Mouse (Mus musculus) cortical plate, adult 2 months (tissue): ENCODE measurements around the gene Cdh24. TPM values are rescaled to one million over a fixed set of nuclear protein-coding genes. Genes with fewer than 3 reads are reported as not detected.

Experiments
- H3K27ac ChIP-seq: fragments of 200-500 bp; 2 replicates; pipeline ENCODE4 v1.5.1; 2012; ENCODE audit warnings: low read length, control low read depth, inconsistent platforms; ENCODE audit not compliant: insufficient read depth
- H3K4me1 ChIP-seq: fragments of 200-500 bp; 2 replicates; pipeline ENCODE4 v1.6.1; 2011; ENCODE audit warnings: low read length; ENCODE audit not compliant: control insufficient read depth, insufficient read depth
- H3K4me3 ChIP-seq: fragments of 200-500 bp; 2 replicates; pipeline ENCODE4 v1.5.1; 2011; ENCODE audit warnings: mild to moderate bottlenecking, low read length, control low read depth; ENCODE audit not compliant: insufficient read depth
- CTCF ChIP-seq: fragments of 200-500 bp; IDR thresholded peaks from 2 replicates; pipeline ENCODE4 v1.5.1; 2011; ENCODE audit warnings: mild to moderate bottlenecking, control low read depth, low read length; ENCODE audit not compliant: insufficient read depth; ENCODE audit errors: extremely low read depth
- POLR2A ChIP-seq: fragments of 200-500 bp; IDR thresholded peaks from 2 replicates; pipeline ENCODE4 v1.6.1; 2011; ENCODE audit warnings: mild to moderate bottlenecking, low read length, control low read depth; ENCODE audit not compliant: insufficient read depth; ENCODE audit errors: extremely low read depth
- polyA plus RNA-seq: library from polyadenylated mRNA; depleted of rRNA; stranded (reverse); fragments of >200 nt; gene quantifications from 2 replicates; pipeline ENCODE4 v1.2.3, GENCODE M21; 2012; rRNA removed

Gene Cdh24
- polyA plus RNA-seq, 1 experiment, result 13.3 TPM

GRCm38 (mm10) chr14:54602613-54603012, 38.6 kb downstream of the Cdh24 start:
- no peak overlapping the region for H3K27ac ChIP-seq
- TF ChIP-seq CTCF (no peak), POLR2A (no peak)
- no peaks in the 10 kb centered on the region for H3K4me1 ChIP-seq
- peak overlapping the region; percentile 41; the same call in 1 of the 2 replicates for H3K4me3 ChIP-seq

GRCm38 (mm10) chr14:54601601-54602000, 39.6 kb downstream of the Cdh24 start:
- no peak overlapping the region for H3K27ac ChIP-seq
- H3K4me3 ChIP-seq, result no peak overlapping the region
- H3K4me1 ChIP-seq, result no peaks in the 10 kb centered on the region
- TF ChIP-seq POLR2A (no peak), CTCF (no peak)

- H3K4me1 ChIP-seq, result peaks cover 6% of the 10 kb centered on the region
- H3K27ac ChIP-seq, result no peak overlapping the region
- H3K4me3 ChIP-seq, result no peak overlapping the region
- TF ChIP-seq POLR2A, result no peak
- peak; percentile 51; the same call in 1 of the 2 replicates for TF ChIP-seq CTCF
These were observed 44.1 kb downstream of the Cdh24 start for GRCm38 (mm10) chr14:54597084-54597483.

- Histone ChIP-seq H3K27ac (peak overlapping the region; percentile 20; the same call in 1 of the 2 replicates), H3K4me3 (peak overlapping the region; percentile 1; the same call in 1 of the 2 replicates)
These were observed 46.3 kb downstream of the Cdh24 start for GRCm38 (mm10) chr14:54594631-54595414.

GRCm38 (mm10) chr14:54594055-54594454, 47.1 kb downstream of the Cdh24 start:
- Histone ChIP-seq H3K4me1 (peaks cover 6% of the 10 kb centered on the region), H3K27ac (no peak overlapping the region), H3K4me3 (no peak overlapping the region; the same call in 1 of the 2 replicates)
- TF ChIP-seq POLR2A, result no peak
- TF ChIP-seq CTCF, result peak; percentile 30; the same call in 1 of the 2 replicates

More at GRCm38 (mm10) chr14:54594631-54595414, 46.3 kb downstream of the Cdh24 start:
- 0 out of 2 replicates have a peak, but pooled peaks have one; percentile 10 for TF ChIP-seq POLR2A
- no peak for TF ChIP-seq CTCF
- peaks cover 6% of the 10 kb centered on the region for H3K4me1 ChIP-seq

GRCm38 (mm10) chr14:54592319-54592934, 48.7 kb downstream of the Cdh24 start:
- H3K4me3 ChIP-seq, result no peak overlapping the region
- TF ChIP-seq POLR2A (no peak), CTCF (no peak)
- H3K27ac ChIP-seq, result peak overlapping the region; percentile 55
- H3K4me1 ChIP-seq, result peaks cover 6% of the 10 kb centered on the region

- Histone ChIP-seq H3K4me1 (peaks cover 6% of the 10 kb centered on the region), H3K4me3 (no peak overlapping the region), H3K27ac (no peak overlapping the region)
- no peak for TF ChIP-seq POLR2A
- no peak for TF ChIP-seq CTCF
These were observed 50.1 kb downstream of the Cdh24 start for GRCm38 (mm10) chr14:54591056-54591455.

GRCm38 (mm10) chr14:54583681-54584338, 57.4 kb downstream of the Cdh24 start:
- Histone ChIP-seq H3K4me3 (no peak overlapping the region), H3K27ac (no peak overlapping the region), H3K4me1 (no peaks in the 10 kb centered on the region)
- no peak for TF ChIP-seq POLR2A
- peak; percentile 59 for TF ChIP-seq CTCF

- TF ChIP-seq POLR2A (no peak), CTCF (no peak)
- Histone ChIP-seq H3K4me3 (no peak overlapping the region), H3K27ac (no peak overlapping the region), H3K4me1 (no peaks in the 10 kb centered on the region)
These were observed 58.6 kb downstream of the Cdh24 start for GRCm38 (mm10) chr14:54582536-54582935.

Other genes with a start within 250 kb of the Cdh24 start
- gene Slc7a7, start 223.6 kb downstream of the Cdh24 start, polyA plus RNA-seq, result 2.5 and 3.1 TPM in 2 replicates
- 118 and 128 TPM in 2 replicates for gene Mrpl52, start 214.5 kb downstream of the Cdh24 start, polyA plus RNA-seq
- gene Mmp14, start 209.8 kb downstream of the Cdh24 start, polyA plus RNA-seq, result 11.0 and 11.5 TPM in 2 replicates
- gene Lrp10, start 177.2 kb downstream of the Cdh24 start, polyA plus RNA-seq, result 33.0 and 33.3 TPM in 2 replicates
- gene Rem2, start 165.3 kb downstream of the Cdh24 start, polyA plus RNA-seq, result 6.0 and 7.9 TPM in 2 replicates
- 52.6 and 54.8 TPM in 2 replicates for gene Prmt5, start 123.8 kb downstream of the Cdh24 start, polyA plus RNA-seq
- gene Haus4, start 86.7 kb downstream of the Cdh24 start, polyA plus RNA-seq, result 3.7 and 3.8 TPM in 2 replicates
- gene Ajuba, start 63.8 kb downstream of the Cdh24 start, polyA plus RNA-seq, result 2.3 and 3.0 TPM in 2 replicates
- gene 4931414P19Rik, start 35.4 kb downstream of the Cdh24 start, polyA plus RNA-seq, result 5.2 and 5.8 TPM in 2 replicates
- gene Psmb5, start 23.3 kb downstream of the Cdh24 start, polyA plus RNA-seq, result 181 and 197 TPM in 2 replicates
- gene Psmb11, start 19.9 kb downstream of the Cdh24 start, polyA plus RNA-seq, result 0.17 and 0.23 TPM in 2 replicates
- not detected in 2 replicates for gene Gm17606, start 412 bp downstream of the Cdh24 start, polyA plus RNA-seq
- 35.1 and 37.9 TPM in 2 replicates for gene 1700123O20Rik, start 44.9 kb upstream of the Cdh24 start, polyA plus RNA-seq
- gene Acin1, start 45.6 kb upstream of the Cdh24 start, polyA plus RNA-seq, result 169 and 194 TPM in 2 replicates
- gene Gm29776, start 57.5 kb upstream of the Cdh24 start, polyA plus RNA-seq, result 0.04 and 0.06 TPM in 2 replicates
- gene Cebpe, start 70.8 kb upstream of the Cdh24 start, polyA plus RNA-seq, result 0.09 TPM in 1 of 2 replicates, not detected in the other
- 51.3 and 54.7 TPM in 2 replicates for gene Slc7a8, start 140.6 kb upstream of the Cdh24 start, polyA plus RNA-seq
- gene Rnf212b, start 172.8 kb upstream of the Cdh24 start, polyA plus RNA-seq, result not detected in 2 replicates
- 9.6 TPM in 2 replicates for gene Homez, start 229.6 kb upstream of the Cdh24 start, polyA plus RNA-seq
- gene Ppp1r3e, start 236.2 kb upstream of the Cdh24 start, polyA plus RNA-seq, result 15.7 and 16.1 TPM in 2 replicates
- gene Bcl2l2, start 242.0 kb upstream of the Cdh24 start, polyA plus RNA-seq, result 109 and 115 TPM in 2 replicates
- 0.15 and 0.50 TPM in 2 replicates for gene Gm20521, start 242.1 kb upstream of the Cdh24 start, polyA plus RNA-seq